Mouse (Mus musculus): ENCODE results near the gene Xrcc4.

DNA sequence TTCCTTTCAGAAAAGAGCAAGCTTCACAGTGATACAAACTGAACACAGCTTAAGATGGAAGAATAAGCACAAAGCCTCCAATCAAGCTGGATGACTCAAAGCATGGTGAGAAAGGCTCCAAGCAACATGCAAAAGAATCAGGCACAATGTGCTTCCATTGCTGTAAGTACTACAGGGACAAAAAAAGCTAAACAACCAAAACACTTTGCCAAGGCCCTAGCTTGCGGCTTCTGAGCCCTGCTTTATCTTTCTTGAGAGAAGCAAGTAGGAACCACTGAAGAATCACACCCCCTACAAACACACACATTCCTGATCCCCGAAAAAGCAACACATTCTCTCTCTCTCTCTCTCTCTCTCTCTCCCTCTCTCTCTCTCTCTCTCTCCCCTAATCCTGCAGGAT is 56.9 kb downstream of the Xrcc4 start:
- TF ChIP-seq CTCF (IDR thresholded peaks at IDR 0.05; ENCODE audit: low read depth, low read length) = no peak
- no peak for TF ChIP-seq EP300 (IDR thresholded peaks at IDR 0.05; ENCODE audit: insufficient read depth, low read depth, low read length)
- no peak for TF ChIP-seq POLR2A (IDR thresholded peaks at IDR 0.05; ENCODE audit: insufficient read depth, low read length)
